Mouse (Mus musculus) embryonic facial prominence, embryonic 10.5 days (tissue): ENCODE data around the gene Lurap1l. TPM values are rescaled to one million over a fixed set of nuclear protein-coding genes. Genes with fewer than 3 reads are reported as not detected.

Experiments used
- DNase-seq: peaks from one replicate; pipeline ENCODE4 v3.0.0-alpha.2; 2017; ENCODE audit warnings: low spot score
- H3K27ac ChIP-seq: fragments of 300-500 bp; sonication (generic); replicated peaks from 2 replicates; pipeline ENCODE4 v1.5.1; 2016; ENCODE audit warnings: mild to moderate bottlenecking
- H3K27me3 ChIP-seq: fragments of 300-500 bp; sonication (generic); replicated peaks from 2 replicates; pipeline ENCODE4 v1.6.1; 2016; ENCODE audit warnings: low read depth, mild to moderate bottlenecking; ENCODE audit not compliant: poor library complexity, severe bottlenecking
- H3K36me3 ChIP-seq: fragments of 300-500 bp; sonication (generic); replicated peaks from 2 replicates; pipeline ENCODE4 v1.6.1; 2016; ENCODE audit warnings: mild to moderate bottlenecking, moderate library complexity
- H3K4me1 ChIP-seq: fragments of 300-500 bp; sonication (generic); 2 replicates; pipeline ENCODE4 v1.6.1; 2016
- H3K4me3 ChIP-seq: fragments of 300-500 bp; sonication (generic); 2 replicates; pipeline ENCODE4 v1.5.1; 2016; ENCODE audit warnings: mild to moderate bottlenecking, moderate library complexity
- H3K9me3 ChIP-seq: fragments of 300-500 bp; sonication (generic); 2 replicates; pipeline ENCODE4 v1.6.1; 2016; ENCODE audit warnings: mild to moderate bottlenecking
- WGBS: fragments of 180-500 bp; shearing (Covaris S2); methylation state at CpG from one replicate; pipeline ENCODE4 v1.1.7; 2016; 5-methylcytosine and 5-hydroxymethylcytosine counted together
- microRNA-seq: library from miRNA; unstranded; fragments of <30 nt; microRNA quantifications from one replicate; pipeline ENCODE4, GENCODE M21; 2017
- polyA plus RNA-seq: library from polyadenylated mRNA; unstranded; fragments of >200 nt; fragmentation: Nextera tagmentation; extraction: Ambion mirVana; gene quantifications from 2 replicates; pipeline ENCODE4 v1.2.1, GENCODE M21; 2016

Gene Lurap1l
- polyA plus RNA-seq, 1 experiment from 2014 or later: 1.7 TPM

GRCm38 (mm10) chr4:80955942-80956341 is 45.5 kb downstream of the Lurap1l start:
- Histone ChIP-seq H3K4me1 (no peaks in the 10 kb centered on the region), H3K27me3 (no peaks in the 10 kb centered on the region), H3K36me3 (no peaks in the 10 kb centered on the region), H3K4me3 (no peak overlapping the region), H3K27ac (no peak overlapping the region), H3K9me3 (no peaks in the 10 kb centered on the region)
- 91% methylated on average over 2 of the region's 2 CpGs for WGBS
- no peak for DNase-seq

- peaks cover 4% of the 10 kb centered on the region; the same call in 1 of the 2 replicates for H3K9me3 ChIP-seq
- DNase-seq: no peak
- H3K4me3 ChIP-seq: no peak overlapping the region
- H3K27ac ChIP-seq: no peak overlapping the region
- WGBS: 90% methylated on average over 17 of the region's 17 CpGs
- H3K27me3 ChIP-seq: no peaks in the 10 kb centered on the region
- no peaks in the 10 kb centered on the region for H3K4me1 ChIP-seq
- H3K36me3 ChIP-seq: no peaks in the 10 kb centered on the region
These were observed 57.1 kb downstream of the Lurap1l start for GRCm38 (mm10) chr4:80967526-80967925.

- H3K4me3 ChIP-seq: no peak overlapping the region
- WGBS: 49% methylated on average over 1 of the region's 1 CpGs
- H3K27ac ChIP-seq: no peak overlapping the region
- no peak for DNase-seq
- peaks cover 4% of the 10 kb centered on the region; the same call in 1 of the 2 replicates for H3K9me3 ChIP-seq
- no peaks in the 10 kb centered on the region for H3K4me1 ChIP-seq
- H3K27me3 ChIP-seq: no peaks in the 10 kb centered on the region
- H3K36me3 ChIP-seq: no peaks in the 10 kb centered on the region
These were observed 61.4 kb downstream of the Lurap1l start for GRCm38 (mm10) chr4:80971846-80972245.

- no peaks in the 10 kb centered on the region for H3K9me3 ChIP-seq
- no peak overlapping the region for H3K4me3 ChIP-seq
- no peak overlapping the region for H3K27ac ChIP-seq
- H3K27me3 ChIP-seq: no peaks in the 10 kb centered on the region
- no peaks in the 10 kb centered on the region for H3K4me1 ChIP-seq
- no peaks in the 10 kb centered on the region for H3K36me3 ChIP-seq
- DNase-seq: no peak
These were observed 63.5 kb downstream of the Lurap1l start for GRCm38 (mm10) chr4:80973896-80974295.

- H3K36me3 ChIP-seq: no peaks in the 10 kb centered on the region
- no peak for DNase-seq
- 81% methylated on average over 1 of the region's 1 CpGs for WGBS
These were observed 80.4 kb downstream of the Lurap1l start for GRCm38 (mm10) chr4:80990819-80991218.

GRCm38 (mm10) chr4:81003528-81003927 is 93.1 kb downstream of the Lurap1l start:
- H3K4me1 ChIP-seq: peaks cover 9% of the 10 kb centered on the region
- no peak for DNase-seq
- H3K27ac ChIP-seq: no peak overlapping the region
- H3K9me3 ChIP-seq: peaks cover 6% of the 10 kb centered on the region
- WGBS: 83% methylated on average over 2 of the region's 2 CpGs
- no peaks in the 10 kb centered on the region for H3K27me3 ChIP-seq
- H3K4me3 ChIP-seq: no peak overlapping the region
- no peaks in the 10 kb centered on the region for H3K36me3 ChIP-seq

More at GRCm38 (mm10) chr4:80990819-80991218, 80.4 kb downstream of the Lurap1l start:
- Histone ChIP-seq H3K4me3 (no peak overlapping the region), H3K4me1 (no peaks in the 10 kb centered on the region), H3K27ac (no peak overlapping the region), H3K9me3 (no peaks in the 10 kb centered on the region), H3K27me3 (no peaks in the 10 kb centered on the region)

Small RNA genes within 50 kb of the gene (microRNA-seq; reads per million reads assigned to microRNA genes)
- not detected for gene Gm27452

Other genes with a start within 250 kb of the Lurap1l start
- 0.40 and 1.1 TPM in 2 replicates for gene Tyrp1, start 76.5 kb upstream of the Lurap1l start, polyA plus RNA-seq